Mouse (Mus musculus) C2C12 (cell line): ENCODE data around the gene Lbhd1. TPM values are rescaled to one million over a fixed set of nuclear protein-coding genes. Genes with fewer than 3 reads are reported as not detected.
"Not testable (repeated sequence)": the region's sequence is repeated elsewhere in the genome, so short reads cannot be mapped to it uniquely, and the experiment has no call there.

Experiments
- H3K27me3 ChIP-seq: one replicate; pipeline ENCODE4 v1.6.1; 2011; ENCODE audit not compliant: control insufficient read depth, insufficient read depth, insufficient read length
- H3K36me3 ChIP-seq: one replicate; pipeline ENCODE4 v1.6.1; 2011; ENCODE audit not compliant: control insufficient read depth, insufficient read depth
- H3K4me3 ChIP-seq: one replicate; pipeline ENCODE4 v1.5.1; 2011; ENCODE audit warnings: mild to moderate bottlenecking, control low read depth; ENCODE audit not compliant: poor library complexity, insufficient read depth, severe bottlenecking
- H3K79me2 ChIP-seq: one replicate; pipeline ENCODE4 v1.6.1; 2011; ENCODE audit not compliant: control insufficient read depth, insufficient read depth
- H3K79me3 ChIP-seq: one replicate; pipeline ENCODE4 v1.6.1; 2011; ENCODE audit warnings: low read depth, control low read depth
- H3ac ChIP-seq: one replicate; pipeline ENCODE3; 2011; ENCODE audit warnings: low read depth; ENCODE audit not compliant: control insufficient read depth, insufficient read length
- CEBPB ChIP-seq: IDR thresholded peaks from one replicate; pipeline ENCODE4 v1.6.1; 2011; ENCODE audit warnings: low read depth, mild to moderate bottlenecking, control low read depth, moderate library complexity
- CTCF ChIP-seq: IDR thresholded peaks from one replicate; pipeline ENCODE4 v1.5.1; 2011; ENCODE audit not compliant: control insufficient read depth, insufficient read depth, insufficient read length
- FOSL1 ChIP-seq: IDR thresholded peaks from one replicate; pipeline ENCODE4 v1.8.0; 2011; ENCODE audit warnings: mild to moderate bottlenecking, low read length; ENCODE audit not compliant: poor library complexity, insufficient read depth, severe bottlenecking
- MAX ChIP-seq: IDR thresholded peaks from one replicate; pipeline ENCODE4 v1.6.1; 2011; ENCODE audit warnings: mild to moderate bottlenecking, control low read depth
- MYOD1 ChIP-seq: IDR thresholded peaks from one replicate; pipeline ENCODE4 v1.6.1; 2011; ENCODE audit warnings: low read depth; ENCODE audit not compliant: control insufficient read depth, insufficient read length
- MYOG ChIP-seq: IDR thresholded peaks from one replicate; pipeline ENCODE4 v1.6.1; 2011; ENCODE audit not compliant: control insufficient read depth, insufficient read length; ENCODE audit errors: extremely low read depth
- USF1 ChIP-seq: IDR thresholded peaks from one replicate; pipeline ENCODE4 v1.6.1; 2011; ENCODE audit warnings: low read depth, mild to moderate bottlenecking, control low read depth, moderate library complexity
- polyA plus RNA-seq: library from polyadenylated mRNA; unstranded; fragments of >200 nt; fragmentation: generic; extraction: Trizol; gene quantifications from one replicate; pipeline ENCODE4 v1.2.1, GENCODE M21; 2012; ENCODE audit warnings: missing spikeins

Gene Lbhd1
- polyA plus RNA-seq, 1 experiment, result 8.6 TPM

DNA sequence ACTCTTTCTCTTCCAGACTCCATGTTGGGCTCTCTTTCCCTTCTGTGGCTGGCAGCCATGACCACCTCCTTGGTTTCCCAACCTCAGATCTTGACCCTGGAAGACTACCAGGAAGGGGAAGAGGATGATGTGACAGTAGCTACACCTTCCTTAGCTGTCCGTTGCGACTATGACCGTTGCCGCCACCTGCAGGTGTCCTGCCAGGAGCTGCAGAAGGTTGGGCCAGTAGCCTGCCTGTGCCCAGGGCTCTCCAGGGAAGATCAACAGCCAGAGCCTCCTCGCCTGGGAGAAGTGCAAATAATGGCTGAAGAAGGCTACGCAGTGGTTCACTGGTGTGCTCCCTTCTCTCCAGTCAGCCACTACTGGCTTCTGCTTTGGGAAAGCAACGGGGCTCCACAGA, 31.9 kb upstream of the Lbhd1 start:
- H3K79me3 ChIP-seq, result no peaks in the 10 kb centered on the region
- no peak for TF ChIP-seq USF1
- no peak for TF ChIP-seq CEBPB
- TF ChIP-seq FOSL1, result no peak
- no peak for TF ChIP-seq CTCF
- no peak for TF ChIP-seq MYOG
- TF ChIP-seq MAX, result no peak
- TF ChIP-seq MYOD1, result no peak
- no peaks in the 10 kb centered on the region for H3K27me3 ChIP-seq
- peaks cover 19% of the 10 kb centered on the region for H3K36me3 ChIP-seq
- H3ac ChIP-seq, result no peak overlapping the region
- H3K4me3 ChIP-seq, result no peak overlapping the region
- H3K79me2 ChIP-seq, result no peaks in the 10 kb centered on the region

DNA sequence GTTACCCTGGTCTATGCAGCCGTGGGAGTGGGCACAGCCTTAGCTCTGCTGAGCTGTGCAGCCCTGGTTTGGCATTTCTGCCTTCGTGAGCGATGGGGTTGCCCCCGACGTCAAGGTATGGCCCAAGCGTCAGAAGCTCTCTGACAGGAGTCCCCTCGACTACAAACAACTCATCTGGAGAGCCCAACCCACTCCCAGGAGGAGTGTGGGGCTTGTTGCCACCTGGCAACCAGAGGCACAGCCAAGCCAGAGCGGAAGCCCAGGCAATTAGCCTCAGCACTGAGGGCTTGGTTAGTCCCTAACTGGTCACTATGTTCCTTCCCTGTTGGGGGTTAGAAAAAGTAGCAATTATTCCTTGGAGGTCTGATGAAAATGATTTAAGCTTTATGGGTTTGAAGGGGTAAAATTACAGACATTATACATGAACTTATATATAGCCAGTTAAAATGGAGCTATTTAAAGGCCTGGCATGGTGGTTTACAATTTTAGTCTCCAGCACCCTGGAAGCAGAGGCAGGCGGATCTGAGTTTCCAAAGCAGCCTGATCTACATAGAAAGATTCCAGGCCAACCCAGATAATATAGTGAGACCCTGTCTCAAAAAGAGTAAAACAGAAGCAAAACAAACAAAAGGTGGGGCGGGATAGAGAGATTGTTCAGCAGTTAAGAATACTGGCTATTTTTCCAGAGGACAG, 31.1 kb upstream of the Lbhd1 start:
- no peak overlapping the region for H3K4me3 ChIP-seq
- H3K36me3 ChIP-seq, result peaks cover 11% of the 10 kb centered on the region
- no peak overlapping the region for H3ac ChIP-seq
- H3K79me2 ChIP-seq, result no peaks in the 10 kb centered on the region
- TF ChIP-seq CTCF, result no peak
- TF ChIP-seq MAX, result no peak
- TF ChIP-seq FOSL1, result no peak
- no peak for TF ChIP-seq MYOG
- no peak for TF ChIP-seq USF1
- H3K79me3 ChIP-seq, result no peaks in the 10 kb centered on the region
- no peaks in the 10 kb centered on the region for H3K27me3 ChIP-seq

DNA sequence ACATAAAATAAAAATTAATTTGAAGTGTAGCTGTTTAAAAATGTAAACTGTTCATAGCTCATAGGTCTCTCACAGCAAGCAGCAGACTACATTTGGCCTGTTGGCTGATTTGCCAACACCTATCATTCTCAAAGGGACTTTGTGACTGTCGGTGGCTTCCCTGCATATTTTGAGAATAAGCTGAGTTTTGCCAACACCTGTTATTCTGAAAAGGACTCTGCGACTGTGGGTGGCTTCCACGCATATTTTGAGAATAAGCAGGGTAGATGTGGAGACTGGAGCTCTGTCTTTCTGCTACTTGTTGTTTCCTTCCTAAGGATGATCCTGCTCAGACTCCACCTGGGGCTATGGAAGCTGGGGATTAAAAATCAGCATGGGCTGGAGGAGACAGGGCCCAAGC, 30.4 kb upstream of the Lbhd1 start:
- Histone ChIP-seq H3K79me2 (no peaks in the 10 kb centered on the region), H3K79me3 (no peaks in the 10 kb centered on the region), H3K27me3 (no peaks in the 10 kb centered on the region), H3K4me3 (no peak overlapping the region), H3K36me3 (peaks cover 7% of the 10 kb centered on the region), H3ac (no peak overlapping the region)
- TF ChIP-seq MYOG (no peak), CEBPB (no peak), MYOD1 (no peak), CTCF (no peak), FOSL1 (no peak), MAX (no peak), USF1 (no peak)

DNA sequence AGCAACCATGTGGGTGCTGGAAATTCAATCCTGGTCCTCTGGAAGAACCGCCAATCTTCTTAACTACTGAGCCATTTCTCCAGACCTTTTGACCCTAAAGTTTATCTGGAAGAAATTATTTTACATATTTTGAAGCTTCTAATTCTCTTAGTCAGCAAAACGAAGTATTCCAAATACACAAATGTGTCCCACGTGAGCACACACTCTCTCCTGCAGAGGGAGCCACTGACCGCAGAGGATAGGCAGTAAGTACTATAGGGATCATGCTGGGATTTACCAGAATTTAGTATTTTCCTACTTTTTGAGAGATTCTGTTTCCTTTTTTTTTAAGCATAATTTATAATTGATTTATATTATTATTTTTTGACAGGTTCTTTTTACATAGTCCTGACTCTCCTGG, 25.8 kb upstream of the Lbhd1 start:
- TF ChIP-seq CTCF, result peak; percentile 16
- no peak for TF ChIP-seq MAX
- TF ChIP-seq USF1, result peak; percentile 79
- H3K4me3 ChIP-seq, result no peak overlapping the region
- H3K27me3 ChIP-seq, result no peaks in the 10 kb centered on the region
- H3K79me2 ChIP-seq, result no peaks in the 10 kb centered on the region
- H3K36me3 ChIP-seq, result no peaks in the 10 kb centered on the region
- H3ac ChIP-seq, result no peak overlapping the region
- H3K79me3 ChIP-seq, result no peaks in the 10 kb centered on the region

DNA sequence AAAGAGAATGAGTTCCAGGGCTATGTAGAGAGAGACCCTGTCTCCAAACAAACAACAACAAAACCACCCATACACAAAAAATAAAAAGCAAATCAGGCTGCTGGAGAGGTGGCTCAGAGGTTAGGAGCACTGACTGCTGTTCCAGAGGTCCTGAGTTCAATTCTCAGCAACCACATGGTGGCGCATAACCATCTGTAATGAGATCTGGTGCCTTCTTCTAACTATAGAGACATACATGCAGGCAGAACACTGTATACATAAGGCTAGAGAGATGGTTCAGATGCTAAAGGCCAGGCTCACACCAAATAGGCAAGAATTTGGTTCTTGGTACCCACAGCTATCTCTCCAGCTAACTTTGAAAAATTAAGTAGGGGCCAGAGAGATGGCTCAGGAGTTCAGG, 24.5 kb upstream of the Lbhd1 start:
- no peak overlapping the region for H3K4me3 ChIP-seq
- H3K36me3 ChIP-seq, result no peaks in the 10 kb centered on the region
- no peak for TF ChIP-seq MYOG
- TF ChIP-seq CEBPB, result no peak
- TF ChIP-seq MAX, result no peak
- no peak for TF ChIP-seq FOSL1
- no peak for TF ChIP-seq USF1
- no peak for TF ChIP-seq MYOD1
- no peak for TF ChIP-seq CTCF
- no peaks in the 10 kb centered on the region for H3K79me3 ChIP-seq
- H3K27me3 ChIP-seq, result no peaks in the 10 kb centered on the region
- H3ac ChIP-seq, result no peak overlapping the region
- H3K79me2 ChIP-seq, result no peaks in the 10 kb centered on the region

DNA sequence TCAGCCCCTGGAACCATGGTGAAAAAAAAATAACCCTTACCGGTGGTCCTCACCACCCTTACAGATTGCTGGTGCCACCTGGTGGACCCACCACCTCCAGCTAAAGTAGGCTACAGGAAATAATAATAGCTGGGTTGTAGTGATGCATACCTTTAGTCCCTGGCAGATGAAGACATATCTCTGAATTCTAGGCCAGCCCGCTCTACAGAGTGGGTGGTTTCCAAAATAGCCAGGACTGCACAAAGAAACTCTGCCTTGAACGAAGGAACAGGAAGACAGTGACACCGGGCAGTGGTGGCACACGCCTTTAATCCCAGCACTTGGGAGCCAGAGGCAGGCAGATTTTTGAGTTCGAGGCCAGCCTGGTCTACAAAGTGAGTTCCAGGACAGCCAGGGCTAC, 19.3 kb upstream of the Lbhd1 start:
- Histone ChIP-seq H3K36me3 (no peaks in the 10 kb centered on the region), H3K79me2 (no peaks in the 10 kb centered on the region), H3K27me3 (no peaks in the 10 kb centered on the region), H3K4me3 (no peak overlapping the region), H3K79me3 (no peaks in the 10 kb centered on the region), H3ac (no peak overlapping the region)
- no peak for TF ChIP-seq CEBPB
- TF ChIP-seq USF1, result no peak
- TF ChIP-seq MYOD1, result no peak
- no peak for TF ChIP-seq MYOG
- no peak for TF ChIP-seq CTCF
- TF ChIP-seq MAX, result no peak

DNA sequence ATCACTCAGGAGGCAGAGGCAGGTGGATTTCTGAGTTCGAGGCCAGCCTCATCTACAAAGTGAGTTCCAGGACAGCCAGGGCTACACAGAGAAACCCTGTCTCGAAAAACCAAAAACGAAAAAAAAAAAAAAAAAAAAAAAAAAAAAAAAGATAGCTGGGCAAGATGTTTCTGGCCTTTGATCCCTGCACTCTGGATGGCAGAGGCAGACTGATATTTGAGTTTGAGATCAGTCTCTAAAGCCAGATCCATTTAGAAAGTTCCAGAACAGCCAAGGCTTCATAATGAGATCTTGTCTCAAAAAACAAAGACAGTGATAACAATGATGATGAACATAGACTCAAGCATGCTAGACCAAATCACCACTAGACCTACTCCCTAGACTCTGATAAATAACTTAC, 13.2 kb upstream of the Lbhd1 start:
- Histone ChIP-seq H3K36me3 (peaks cover 24% of the 10 kb centered on the region), H3K79me3 (peaks cover 11% of the 10 kb centered on the region), H3K79me2 (peaks cover 23% of the 10 kb centered on the region)
- not testable (repeated sequence) for H3K27me3 ChIP-seq, H3ac ChIP-seq, H3K4me3 ChIP-seq
